In the genomic region with DNA sequence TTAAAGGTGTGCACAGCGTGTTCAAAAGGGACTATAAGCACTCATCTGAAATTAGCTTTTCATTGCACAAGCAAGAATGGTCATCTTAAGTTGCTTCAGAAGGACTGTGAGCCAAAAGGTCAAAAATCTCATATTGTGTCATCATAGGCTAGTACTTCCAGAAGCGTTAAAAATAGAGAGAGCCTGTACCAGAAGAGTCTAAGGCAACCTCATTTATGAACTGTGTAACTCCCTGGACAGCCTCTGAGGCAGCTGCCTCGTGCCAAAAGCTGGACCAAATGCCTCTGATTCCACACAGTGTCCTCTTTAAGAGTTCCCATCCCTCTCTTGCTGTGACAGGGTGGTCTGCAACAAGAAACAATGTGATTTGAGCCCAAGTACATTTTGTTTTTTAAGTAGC, we compare ENCODE assay signal across 9 mouse cellular contexts.
DNase-seq lines count a peak whose midpoint lies in the region; ATAC-seq and TF ChIP-seq lines count a peak whose summit lies in the region.
"Had no signal": no experiment of that assay in that cellular context is flagged by ENCODE, and none has a peak within 500 bp of the region (broad histone marks: within the 10 kb centered on the region; RNA-seq: fewer than 3 reads in every experiment).

No protein-coding gene starts in this region.

- no peaks in the 10 kb centered on the region for H3K27me3 ChIP-seq in midbrain, embryonic 13.5 days
- no peaks in the 10 kb centered on the region for H3K27me3 ChIP-seq in midbrain, embryonic 14.5 days (ENCODE audit: control insufficient read depth, insufficient read depth, low read length)
- no peaks in the 10 kb centered on the region for H3K27me3 ChIP-seq in heart, embryonic 16.5 days (ENCODE audit: control insufficient read depth, insufficient read depth, low read length)
- H3K27me3 ChIP-seq in midbrain, postnatal 0 days (ENCODE audit: insufficient read depth, low read length): no peaks in the 10 kb centered on the region
- no peaks in the 10 kb centered on the region for H3K27me3 ChIP-seq in thymus, adult 2 months (ENCODE audit: control insufficient read depth, insufficient read depth, low read length)
- H3K27me3 ChIP-seq: megakaryocyte, embryonic 14.5 days had no signal

- H3K9me3 ChIP-seq in midbrain, embryonic 13.5 days: no peaks in the 10 kb centered on the region
- H3K9me3 ChIP-seq in midbrain, embryonic 14.5 days (ENCODE audit: control insufficient read depth, low read length): no peaks in the 10 kb centered on the region
- no peaks in the 10 kb centered on the region for H3K9me3 ChIP-seq in heart, embryonic 16.5 days (replicated peaks; ENCODE audit: control insufficient read depth, low read length)
- H3K9me3 ChIP-seq in midbrain, postnatal 0 days (ENCODE audit: low read length): no peaks in the 10 kb centered on the region
- H3K9me3 ChIP-seq: megakaryocyte, embryonic 14.5 days had no signal

- H3K27ac ChIP-seq in midbrain, embryonic 13.5 days: peak overlapping the region; percentile 10; the same call in 1 of the 2 replicates
- no peak overlapping the region for H3K27ac ChIP-seq in midbrain, embryonic 14.5 days (replicated peaks; ENCODE audit: low read depth, low read length)
- H3K27ac ChIP-seq in heart, embryonic 16.5 days (ENCODE audit: low read length): peak overlapping the region; percentile 77
- H3K27ac ChIP-seq in midbrain, postnatal 0 days (ENCODE audit: low read depth, low read length): peak overlapping the region; percentile 43
- H3K27ac ChIP-seq in thymus, adult 2 months (ENCODE audit: control insufficient read depth, insufficient read depth, low read length): no peak overlapping the region

- ATAC-seq in midbrain, embryonic 13.5 days: no peak
- ATAC-seq in midbrain, embryonic 14.5 days (ENCODE audit: low FRiP score, low TSS enrichment): no peak
- peak; percentile 41; the same call in 1 of the 2 replicates for ATAC-seq in heart, embryonic 16.5 days (replicated peaks; ENCODE audit: extremely low read depth, insufficient read depth, low FRiP score)
- 0 out of 2 replicates have a peak, but pooled peaks have one; percentile 48 for ATAC-seq in midbrain, postnatal 0 days (ENCODE audit: low FRiP score)

- no peak overlapping the region for H3K4me2 ChIP-seq in midbrain, embryonic 13.5 days (replicated peaks)
- H3K4me2 ChIP-seq in midbrain, embryonic 14.5 days (ENCODE audit: low read length): no peak overlapping the region
- H3K4me2 ChIP-seq in heart, embryonic 16.5 days (ENCODE audit: low read depth, low read length): no peak overlapping the region
- no peak overlapping the region for H3K4me2 ChIP-seq in midbrain, postnatal 0 days (ENCODE audit: low read depth, low read length, poor library complexity, severe bottlenecking)

- H3K9ac ChIP-seq in midbrain, embryonic 13.5 days (replicated peaks): no peak overlapping the region
- no peak overlapping the region for H3K9ac ChIP-seq in midbrain, embryonic 14.5 days (replicated peaks; ENCODE audit: low read length)
- no peak overlapping the region for H3K9ac ChIP-seq in heart, embryonic 16.5 days (ENCODE audit: low read length)
- H3K9ac ChIP-seq in midbrain, postnatal 0 days (replicated peaks; ENCODE audit: low read length, poor library complexity, severe bottlenecking): no peak overlapping the region

- no peaks in the 10 kb centered on the region for H3K4me1 ChIP-seq in midbrain, embryonic 13.5 days (replicated peaks)
- H3K4me1 ChIP-seq in midbrain, embryonic 14.5 days (ENCODE audit: control insufficient read depth, insufficient read depth, low read length): no peaks in the 10 kb centered on the region
- H3K4me1 ChIP-seq in heart, embryonic 16.5 days (ENCODE audit: control insufficient read depth, insufficient read depth, low read length): peaks cover 28% of the 10 kb centered on the region
- H3K4me1 ChIP-seq in midbrain, postnatal 0 days (ENCODE audit: insufficient read depth, low read length): 0 out of 2 replicates have a peak, but pooled peaks cover 3% of the 10 kb centered on the region
- no peaks in the 10 kb centered on the region for H3K4me1 ChIP-seq in thymus, adult 2 months (replicated peaks; ENCODE audit: control insufficient read depth, insufficient read depth, low read length)

- no peak for TF ChIP-seq CTCF in midbrain, postnatal 0 days (IDR thresholded peaks at IDR 0.05)
- TF ChIP-seq CTCF in thymus, adult 2 months (IDR thresholded peaks at IDR 0.05; ENCODE audit: borderline replicate concordance, control insufficient read depth, extremely low read depth, insufficient read depth, low read length, poor library complexity): no peak

- WGBS in midbrain, embryonic 13.5 days: 73% methylated on average over 3 of the region's 3 CpGs
- WGBS in midbrain, embryonic 14.5 days: 71% methylated on average over 3 of the region's 3 CpGs
- WGBS in heart, embryonic 16.5 days: 35% methylated on average over 3 of the region's 3 CpGs
- 75% methylated on average over 3 of the region's 3 CpGs for WGBS in midbrain, postnatal 0 days
- WGBS in thymus, adult 2 months: 96% methylated on average over 3 of the region's 3 CpGs

- no peak for TF ChIP-seq POLR2A in thymus, adult 2 months (IDR thresholded peaks at IDR 0.05; ENCODE audit: control insufficient read depth, extremely low read depth, insufficient read depth, low read length, poor library complexity)

- H3K36me3 ChIP-seq in midbrain, embryonic 13.5 days: 0 out of 2 replicates have a peak, but pooled peaks cover 5% of the 10 kb centered on the region
- H3K36me3 ChIP-seq in midbrain, embryonic 14.5 days (ENCODE audit: control insufficient read depth, insufficient read depth, low read length): no peaks in the 10 kb centered on the region
- no peaks in the 10 kb centered on the region for H3K36me3 ChIP-seq in heart, embryonic 16.5 days (ENCODE audit: control insufficient read depth, insufficient read depth)
- H3K36me3 ChIP-seq in midbrain, postnatal 0 days (ENCODE audit: insufficient read depth, low read length): no peaks in the 10 kb centered on the region
- peaks cover 23% of the 10 kb centered on the region for H3K36me3 ChIP-seq in thymus, adult 2 months (ENCODE audit: control insufficient read depth, insufficient read depth, low read length)

- H3K4me3 ChIP-seq in midbrain, embryonic 13.5 days (replicated peaks): no peak overlapping the region
- H3K4me3 ChIP-seq in midbrain, embryonic 14.5 days (replicated peaks; ENCODE audit: low read depth, low read length): no peak overlapping the region
- H3K4me3 ChIP-seq in heart, embryonic 16.5 days (ENCODE audit: low read length): no peak overlapping the region
- no peak overlapping the region for H3K4me3 ChIP-seq in midbrain, postnatal 0 days (ENCODE audit: low read depth, low read length)
- no peak overlapping the region for H3K4me3 ChIP-seq in thymus, adult 2 months (ENCODE audit: control insufficient read depth, insufficient read depth, low read length)
- H3K4me3 ChIP-seq: megakaryocyte, embryonic 14.5 days had no signal

- peak; percentile 56 for DNase-seq in gastrocnemius, adult 18-20 months (ENCODE audit: low spot score)
- DNase-seq in gastrocnemius, postnatal 4 days (ENCODE audit: low spot score in 2 of 2): no peak
- DNase-seq in midbrain, embryonic 14.5 days: no peak
- DNase-seq in midbrain, postnatal 0 days (ENCODE audit: low spot score): no peak
- no peak for DNase-seq in Muller cell, postnatal 12 days (ENCODE audit: inconsistent ontology term)
- DNase-seq in thymus, adult 2 months: no peak

Comparison
In these comparisons a context has a peak if more than half of its experiments do, and no peak if none do; other contexts are left out.
1. ATAC-seq: peak in heart, embryonic 16.5 days (single experiment) and midbrain, postnatal 0 days (single experiment); none in midbrain, embryonic 13.5 days (single experiment) and midbrain, embryonic 14.5 days (single experiment).
2. H3K27ac ChIP-seq: peak in midbrain, embryonic 13.5 days (single experiment), heart, embryonic 16.5 days (single experiment) and midbrain, postnatal 0 days (single experiment); none in midbrain, embryonic 14.5 days (single experiment) and thymus, adult 2 months (single experiment).